Mouse (Mus musculus) E14TG2a.4 (cell line): ENCODE measurements around the gene Ntm.

Experiments used
- H3K27me3 ChIP-seq: 2 replicates; pipeline ENCODE4 v1.6.1; 2014; ENCODE audit warnings: low read length, control low read depth; ENCODE audit not compliant: insufficient read depth
- H3K36me3 ChIP-seq: 2 replicates; pipeline ENCODE4 v1.6.1; 2014; ENCODE audit warnings: low read length, control low read depth; ENCODE audit not compliant: insufficient read depth
- H3K4me1 ChIP-seq: replicated peaks from 2 replicates; pipeline ENCODE4 v1.6.1; 2014; ENCODE audit warnings: low read depth, low read length, control low read depth
- H3K4me3 ChIP-seq: replicated peaks from 2 replicates; pipeline ENCODE4 v1.5.1; 2014; ENCODE audit warnings: mild to moderate bottlenecking, low read length
- H3K9me3 ChIP-seq: 2 replicates; pipeline ENCODE4 v1.6.1; 2014; ENCODE audit warnings: low read length, control low read depth
- CTCF ChIP-seq: conservative IDR thresholded peaks from 2 replicates; pipeline ENCODE4 v1.5.1; 2014; ENCODE audit warnings: low read length
- NANOG ChIP-seq: IDR thresholded peaks from 2 replicates; pipeline ENCODE4 v1.6.1; 2014; ENCODE audit warnings: borderline replicate concordance, low read length, mixed read lengths
- POU5F1 ChIP-seq: IDR thresholded peaks from 2 replicates; pipeline ENCODE4 v1.6.1; 2014; ENCODE audit warnings: low read length, borderline replicate concordance

Ntm gene

GRCm38 (mm10) chr9:29482272-29482671, 480.7 kb downstream of the Ntm start:
- Histone ChIP-seq H3K36me3 (no peaks in the 10 kb centered on the region), H3K9me3 (no peaks in the 10 kb centered on the region), H3K4me1 (no peaks in the 10 kb centered on the region), H3K27me3 (no peaks in the 10 kb centered on the region), H3K4me3 (no peak overlapping the region)
- TF ChIP-seq NANOG = no peak
- no peak for TF ChIP-seq POU5F1
- TF ChIP-seq CTCF = no peak

- no peak overlapping the region for H3K4me3 ChIP-seq
- no peak for TF ChIP-seq POU5F1
- no peak for TF ChIP-seq NANOG
- TF ChIP-seq CTCF = no peak
Measured at GRCm38 (mm10) chr9:29479051-29479450, 483.9 kb downstream of the Ntm start.

GRCm38 (mm10) chr9:29477219-29477618, 485.7 kb downstream of the Ntm start:
- Histone ChIP-seq H3K36me3 (no peaks in the 10 kb centered on the region), H3K4me1 (no peaks in the 10 kb centered on the region), H3K4me3 (no peak overlapping the region), H3K27me3 (no peaks in the 10 kb centered on the region), H3K9me3 (peaks cover 4% of the 10 kb centered on the region; the same call in 1 of the 2 replicates)
- TF ChIP-seq POU5F1 = no peak
- no peak for TF ChIP-seq NANOG
- TF ChIP-seq CTCF = no peak

More at GRCm38 (mm10) chr9:29479051-29479450, 483.9 kb downstream of the Ntm start:
- H3K27me3 ChIP-seq = no peaks in the 10 kb centered on the region
- peaks cover 4% of the 10 kb centered on the region; the same call in 1 of the 2 replicates for H3K9me3 ChIP-seq
- H3K36me3 ChIP-seq = no peaks in the 10 kb centered on the region
- no peaks in the 10 kb centered on the region for H3K4me1 ChIP-seq

GRCm38 (mm10) chr9:29473418-29473817, 489.5 kb downstream of the Ntm start:
- no peaks in the 10 kb centered on the region for H3K4me1 ChIP-seq
- no peak for TF ChIP-seq POU5F1
- peaks cover 4% of the 10 kb centered on the region; the same call in 1 of the 2 replicates for H3K9me3 ChIP-seq
- no peak overlapping the region for H3K4me3 ChIP-seq
- no peaks in the 10 kb centered on the region for H3K27me3 ChIP-seq
- no peaks in the 10 kb centered on the region for H3K36me3 ChIP-seq

DNA sequence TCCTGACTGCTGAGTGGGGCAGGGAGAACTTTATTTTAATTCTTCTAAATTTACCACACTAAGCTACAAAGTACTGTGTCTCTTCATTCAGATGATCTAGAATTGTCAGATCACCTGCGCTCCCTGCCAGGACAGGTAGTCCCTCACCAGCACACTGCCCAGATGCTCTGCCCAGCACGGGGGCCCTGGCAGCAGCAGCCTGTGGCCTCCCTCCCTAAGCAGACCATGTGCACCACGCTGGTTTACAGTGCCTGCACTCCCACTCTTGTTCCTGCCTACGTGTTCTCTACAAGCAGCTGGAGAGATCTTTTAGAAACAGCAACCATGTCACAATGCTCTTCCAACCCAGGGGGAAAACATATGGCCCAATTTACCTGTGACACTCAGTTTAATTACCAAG, 490.7 kb downstream of the Ntm start:
- Histone ChIP-seq H3K9me3 (peaks cover 4% of the 10 kb centered on the region; the same call in 1 of the 2 replicates), H3K36me3 (no peaks in the 10 kb centered on the region), H3K4me1 (no peaks in the 10 kb centered on the region), H3K4me3 (no peak overlapping the region), H3K27me3 (no peaks in the 10 kb centered on the region)
- TF ChIP-seq CTCF (no peak), POU5F1 (no peak), NANOG (no peak)

GRCm38 (mm10) chr9:29464756-29465155, 498.2 kb downstream of the Ntm start:
- Histone ChIP-seq H3K27me3 (no peaks in the 10 kb centered on the region; the same call in 1 of the 2 replicates), H3K4me1 (no peaks in the 10 kb centered on the region)
- TF ChIP-seq POU5F1 (no peak), NANOG (no peak), CTCF (no peak)

GRCm38 (mm10) chr9:29462970-29463593, 499.9 kb downstream of the Ntm start:
- no peaks in the 10 kb centered on the region; the same call in 1 of the 2 replicates for H3K4me1 ChIP-seq
- TF ChIP-seq POU5F1 (no peak), NANOG (no peak), CTCF (no peak)
- H3K9me3 ChIP-seq = no peaks in the 10 kb centered on the region
- no peak overlapping the region for H3K4me3 ChIP-seq
- H3K36me3 ChIP-seq = no peaks in the 10 kb centered on the region
- H3K27me3 ChIP-seq = no peaks in the 10 kb centered on the region; the same call in 1 of the 2 replicates

More at GRCm38 (mm10) chr9:29464756-29465155, 498.2 kb downstream of the Ntm start:
- H3K9me3 ChIP-seq = no peaks in the 10 kb centered on the region
- no peaks in the 10 kb centered on the region for H3K36me3 ChIP-seq
- no peak overlapping the region for H3K4me3 ChIP-seq

- TF ChIP-seq CTCF (peak; percentile 53), POU5F1 (no peak), NANOG (no peak)
- H3K4me3 ChIP-seq = no peak overlapping the region
- H3K36me3 ChIP-seq = no peaks in the 10 kb centered on the region
- no peaks in the 10 kb centered on the region; the same call in 1 of the 2 replicates for H3K27me3 ChIP-seq
- H3K4me1 ChIP-seq = no peaks in the 10 kb centered on the region; the same call in 1 of the 2 replicates
- no peaks in the 10 kb centered on the region for H3K9me3 ChIP-seq
Measured at GRCm38 (mm10) chr9:29457976-29458572, 504.9 kb downstream of the Ntm start.

- TF ChIP-seq POU5F1 (no peak), NANOG (no peak), CTCF (no peak)
- no peaks in the 10 kb centered on the region for H3K9me3 ChIP-seq
Measured at GRCm38 (mm10) chr9:29456014-29456413, 506.9 kb downstream of the Ntm start.

More at GRCm38 (mm10) chr9:29456014-29456413, 506.9 kb downstream of the Ntm start:
- no peak overlapping the region for H3K4me3 ChIP-seq
- no peaks in the 10 kb centered on the region for H3K36me3 ChIP-seq
- no peaks in the 10 kb centered on the region; the same call in 1 of the 2 replicates for H3K4me1 ChIP-seq
- no peaks in the 10 kb centered on the region for H3K27me3 ChIP-seq
